Mouse (Mus musculus): Measurements from ENCODE around the gene Anapc13. TPM values are rescaled to one million over a fixed set of nuclear protein-coding genes. Genes with fewer than 3 reads are reported as not detected.

Gene Anapc13
- polyA plus RNA-seq, 1 experiment from 2014 or later: 179 TPM

- Histone ChIP-seq H3K9ac (ENCODE audit: low read length) (peak overlapping the region; percentile 97), H3K27ac (replicated peaks) (peak overlapping the region; percentile 96), H3K4me2 (replicated peaks; ENCODE audit: low read depth) (peak overlapping the region; percentile 82), H3K9me3 (ENCODE audit: control insufficient read depth, low read length) (no peaks in the 10 kb centered on the region), H3K27me3 (ENCODE audit: control insufficient read depth, insufficient read depth, low read length) (no peaks in the 10 kb centered on the region), H3K4me3 (ENCODE audit: low read depth, low read length) (peak overlapping the region; percentile 86), H3K4me1 (replicated peaks; ENCODE audit: control insufficient read depth, insufficient read depth) (no peaks in the 10 kb centered on the region), H3K36me3 (ENCODE audit: control insufficient read depth, insufficient read depth, low read length) (0 out of 2 replicates have a peak, but pooled peaks cover 2% of the 10 kb centered on the region)
- TF ChIP-seq EP300 (optimal IDR thresholded peaks at IDR 0.05) (no peak), CTCF (IDR thresholded peaks at IDR 0.05; ENCODE audit: low read depth) (0 out of 2 replicates have a peak, but pooled peaks have one; percentile 11)
- WGBS: under 1% methylated on average over 27 of the region's 27 CpGs
- DNase-seq (ENCODE audit: low spot score) (no peak), ATAC-seq (ENCODE audit: low FRiP score, low TSS enrichment) (no peak; the same call in 1 of the 2 replicates)
Observed at GRCm38 (mm10) chr9:102625401-102625982, 604 bp upstream of the Anapc13 start.

DNA sequence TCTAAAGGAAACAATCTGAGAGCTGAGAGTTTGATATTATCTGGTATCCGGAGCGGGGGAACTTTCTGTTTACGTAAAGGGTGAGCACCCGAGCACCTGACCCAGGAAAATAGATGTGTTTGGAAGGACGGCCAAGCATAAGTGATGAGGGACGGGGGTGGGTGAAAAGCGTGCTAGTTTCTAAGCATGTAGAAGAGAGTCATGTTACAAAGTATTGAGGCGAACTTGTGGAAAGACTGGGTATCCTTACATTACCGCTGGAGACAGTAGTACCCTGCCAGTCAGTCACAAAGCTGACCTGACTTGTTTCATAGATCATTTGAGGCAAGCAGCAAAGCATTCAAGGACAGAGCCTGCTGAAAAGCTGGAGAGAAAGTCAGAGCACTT is 736 bp downstream of the Anapc13 start:
- TF ChIP-seq EP300 (optimal IDR thresholded peaks at IDR 0.05): no peak
- no peak for TF ChIP-seq CTCF (IDR thresholded peaks at IDR 0.05; ENCODE audit: low read depth)
- H3K36me3 ChIP-seq (ENCODE audit: control insufficient read depth, insufficient read depth, low read length): 0 out of 2 replicates have a peak, but pooled peaks cover 4% of the 10 kb centered on the region
- under 1% methylated on average over 9 of the region's 9 CpGs for WGBS
- H3K27ac ChIP-seq (replicated peaks): peak overlapping the region; percentile 96
- H3K9me3 ChIP-seq (ENCODE audit: control insufficient read depth, low read length): no peaks in the 10 kb centered on the region
- peak overlapping the region; percentile 97 for H3K9ac ChIP-seq (ENCODE audit: low read length)
- H3K4me3 ChIP-seq (ENCODE audit: low read depth, low read length): peak overlapping the region; percentile 86
- no peaks in the 10 kb centered on the region for H3K27me3 ChIP-seq (ENCODE audit: control insufficient read depth, insufficient read depth, low read length)
- DNase-seq (ENCODE audit: low spot score) (no peak), ATAC-seq (ENCODE audit: low FRiP score, low TSS enrichment) (no peak)
- no peaks in the 10 kb centered on the region for H3K4me1 ChIP-seq (replicated peaks; ENCODE audit: control insufficient read depth, insufficient read depth)
- peak overlapping the region; percentile 82 for H3K4me2 ChIP-seq (replicated peaks; ENCODE audit: low read depth)

DNA sequence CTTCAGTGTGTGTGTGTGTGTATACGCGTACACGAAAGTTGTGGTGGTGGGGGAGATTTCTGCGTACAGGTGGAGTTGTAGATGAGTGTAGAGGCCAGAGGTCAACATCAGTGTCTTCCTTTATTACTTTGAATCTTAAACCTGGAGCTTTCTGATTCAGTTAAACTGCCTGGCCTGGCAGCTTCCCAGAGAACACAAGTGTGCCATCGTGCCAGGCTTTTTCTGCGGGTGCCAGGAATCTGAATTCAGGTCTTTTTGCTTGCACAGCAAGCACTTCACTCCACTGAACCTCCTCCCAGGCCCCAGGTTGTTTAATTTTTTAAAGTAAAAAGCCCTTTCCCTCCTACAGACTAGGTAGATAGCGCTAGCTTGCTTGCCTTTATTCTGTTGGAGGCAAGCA is 1.3 kb downstream of the Anapc13 start:
- Histone ChIP-seq H3K27ac (replicated peaks) (peak overlapping the region; percentile 96; the same call in 1 of the 2 replicates), H3K4me1 (replicated peaks; ENCODE audit: control insufficient read depth, insufficient read depth) (no peaks in the 10 kb centered on the region), H3K4me3 (ENCODE audit: low read depth, low read length) (peak overlapping the region; percentile 86), H3K9ac (ENCODE audit: low read length) (peak overlapping the region; percentile 97; the same call in 1 of the 2 replicates), H3K36me3 (ENCODE audit: control insufficient read depth, insufficient read depth, low read length) (0 out of 2 replicates have a peak, but pooled peaks cover 4% of the 10 kb centered on the region), H3K9me3 (ENCODE audit: control insufficient read depth, low read length) (no peaks in the 10 kb centered on the region), H3K27me3 (ENCODE audit: control insufficient read depth, insufficient read depth, low read length) (no peaks in the 10 kb centered on the region), H3K4me2 (replicated peaks; ENCODE audit: low read depth) (peak overlapping the region; percentile 82)
- ATAC-seq (ENCODE audit: low FRiP score, low TSS enrichment) (no peak), DNase-seq (ENCODE audit: low spot score) (no peak)
- WGBS: 54% methylated on average over 7 of the region's 7 CpGs
- TF ChIP-seq CTCF (IDR thresholded peaks at IDR 0.05; ENCODE audit: low read depth) (no peak), EP300 (optimal IDR thresholded peaks at IDR 0.05) (no peak)

GRCm38 (mm10) chr9:102629052-102629451 is 3.0 kb downstream of the Anapc13 start:
- WGBS: 53% methylated on average over 7 of the region's 7 CpGs
- DNase-seq (ENCODE audit: low spot score) (no peak), ATAC-seq (ENCODE audit: low FRiP score, low TSS enrichment) (no peak)
- H3K27ac ChIP-seq (replicated peaks): no peak overlapping the region
- no peak overlapping the region for H3K4me2 ChIP-seq (replicated peaks; ENCODE audit: low read depth)
- no peak overlapping the region for H3K9ac ChIP-seq (ENCODE audit: low read length)
- no peaks in the 10 kb centered on the region for H3K27me3 ChIP-seq (ENCODE audit: control insufficient read depth, insufficient read depth, low read length)
- H3K4me3 ChIP-seq (ENCODE audit: low read depth, low read length): no peak overlapping the region
- no peaks in the 10 kb centered on the region for H3K4me1 ChIP-seq (replicated peaks; ENCODE audit: control insufficient read depth, insufficient read depth)
- TF ChIP-seq CTCF (IDR thresholded peaks at IDR 0.05; ENCODE audit: low read depth) (no peak), EP300 (optimal IDR thresholded peaks at IDR 0.05) (no peak)
- no peaks in the 10 kb centered on the region for H3K9me3 ChIP-seq (ENCODE audit: control insufficient read depth, low read length)
- 0 out of 2 replicates have a peak, but pooled peaks cover 4% of the 10 kb centered on the region for H3K36me3 ChIP-seq (ENCODE audit: control insufficient read depth, insufficient read depth, low read length)

DNA sequence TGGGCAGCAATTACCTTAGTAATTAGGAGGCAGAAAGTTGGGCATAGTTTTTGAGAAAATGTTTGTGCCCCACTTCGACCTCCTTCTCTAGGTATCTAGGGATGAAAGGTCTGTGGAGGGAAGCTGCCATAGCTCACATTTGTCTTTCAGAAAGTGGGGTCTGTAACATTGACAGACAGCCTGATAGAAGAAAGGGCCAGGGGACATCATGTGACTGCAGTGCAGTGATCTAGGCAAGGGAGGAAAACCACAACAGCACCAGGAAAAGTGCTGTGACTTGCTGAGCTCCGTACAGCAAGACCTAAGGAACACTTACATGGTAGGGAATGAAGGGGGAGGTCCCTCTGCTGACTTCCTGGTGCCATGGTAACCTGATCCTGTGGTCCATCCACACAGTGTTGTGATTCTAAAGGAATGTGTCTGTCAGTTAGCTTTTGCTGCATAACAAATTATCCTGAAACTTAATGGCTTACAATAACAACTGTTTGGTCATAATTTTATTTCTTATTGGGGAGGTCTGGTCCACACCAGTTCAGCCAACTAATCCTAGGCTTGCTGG is 5.6 kb downstream of the Anapc13 start:
- no peaks in the 10 kb centered on the region for H3K9me3 ChIP-seq (ENCODE audit: control insufficient read depth, low read length)
- no peaks in the 10 kb centered on the region for H3K27me3 ChIP-seq (ENCODE audit: control insufficient read depth, insufficient read depth, low read length)
- H3K4me3 ChIP-seq (ENCODE audit: low read depth, low read length): no peak overlapping the region
- WGBS: 51% methylated on average over 2 of the region's 2 CpGs
- DNase-seq (ENCODE audit: low spot score): no peak
- no peak overlapping the region for H3K4me2 ChIP-seq (replicated peaks; ENCODE audit: low read depth)
- no peaks in the 10 kb centered on the region for H3K4me1 ChIP-seq (replicated peaks; ENCODE audit: control insufficient read depth, insufficient read depth)
- no peak overlapping the region for H3K9ac ChIP-seq (ENCODE audit: low read length)
- TF ChIP-seq EP300 (optimal IDR thresholded peaks at IDR 0.05): no peak
- no peak for TF ChIP-seq CTCF (IDR thresholded peaks at IDR 0.05; ENCODE audit: low read depth)
- H3K36me3 ChIP-seq (ENCODE audit: control insufficient read depth, insufficient read depth, low read length): 0 out of 2 replicates have a peak, but pooled peaks cover 4% of the 10 kb centered on the region
- no peak overlapping the region for H3K27ac ChIP-seq (replicated peaks)
- ATAC-seq (ENCODE audit: low FRiP score, low TSS enrichment): no peak

DNA sequence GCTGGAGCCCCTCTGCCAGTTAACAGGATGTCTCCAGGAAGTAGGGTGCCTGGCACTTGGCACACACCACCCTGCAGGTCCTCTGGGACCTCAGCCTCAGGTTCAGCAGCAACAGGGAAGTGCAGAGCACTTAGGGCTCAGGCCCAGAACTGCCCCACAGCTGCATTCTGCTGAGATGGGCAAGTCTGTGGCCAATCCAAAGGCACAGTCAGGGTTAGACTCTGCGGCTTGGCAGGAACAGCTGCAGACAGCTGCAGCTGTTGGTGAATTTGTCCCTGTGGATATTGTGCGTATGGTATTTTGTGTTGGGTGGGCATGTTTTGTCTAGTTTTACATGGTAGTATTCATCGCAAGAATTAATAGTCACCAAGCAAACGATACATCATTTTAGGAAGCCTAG is 6.1 kb downstream of the Anapc13 start:
- no peaks in the 10 kb centered on the region for H3K27me3 ChIP-seq (ENCODE audit: control insufficient read depth, insufficient read depth, low read length)
- ATAC-seq (ENCODE audit: low FRiP score, low TSS enrichment): no peak

More for the DNA sequence above, 6.1 kb downstream of the Anapc13 start:
- Histone ChIP-seq H3K27ac (replicated peaks) (0 out of 2 replicates have a peak overlapping the region, but pooled peaks have one; percentile 13), H3K4me3 (ENCODE audit: low read depth, low read length) (no peak overlapping the region), H3K9ac (ENCODE audit: low read length) (no peak overlapping the region), H3K4me2 (replicated peaks; ENCODE audit: low read depth) (no peak overlapping the region), H3K4me1 (replicated peaks; ENCODE audit: control insufficient read depth, insufficient read depth) (no peaks in the 10 kb centered on the region), H3K36me3 (ENCODE audit: control insufficient read depth, insufficient read depth, low read length) (0 out of 2 replicates have a peak, but pooled peaks cover 4% of the 10 kb centered on the region), H3K9me3 (ENCODE audit: control insufficient read depth, low read length) (no peaks in the 10 kb centered on the region)
- no peak for DNase-seq (ENCODE audit: low spot score)
- TF ChIP-seq CTCF (IDR thresholded peaks at IDR 0.05; ENCODE audit: low read depth) (no peak), EP300 (optimal IDR thresholded peaks at IDR 0.05) (no peak)
- WGBS: 58% methylated on average over 4 of the region's 4 CpGs

Measured in stomach, postnatal 0 days (tissue).